Mouse (Mus musculus) thymus, adult 2 months (tissue): ENCODE data around the gene Tas1r2. TPM values are rescaled to one million over a fixed set of nuclear protein-coding genes. Genes with fewer than 3 reads are reported as not detected.

ENCODE experiments used
- DNase-seq: peaks from one replicate; pipeline ENCODE4 v3.0.0; 2021
- H3K27ac ChIP-seq: fragments of 200-500 bp; 2 replicates; pipeline ENCODE4 v1.5.1; 2012; ENCODE audit warnings: low read length, control low read depth; ENCODE audit not compliant: control insufficient read depth, insufficient read depth
- H3K27me3 ChIP-seq: fragments of 200-500 bp; 2 replicates; pipeline ENCODE4 v1.6.1; 2012; ENCODE audit warnings: mild to moderate bottlenecking, low read length, moderate library complexity, mixed read lengths; ENCODE audit not compliant: control insufficient read depth, insufficient read depth
- H3K36me3 ChIP-seq: fragments of 200-500 bp; 2 replicates; pipeline ENCODE4 v1.6.1; 2012; ENCODE audit warnings: mild to moderate bottlenecking, low read length, moderate library complexity; ENCODE audit not compliant: control insufficient read depth, insufficient read depth
- H3K4me1 ChIP-seq: fragments of 200-500 bp; replicated peaks from 2 replicates; pipeline ENCODE4 v1.6.1; 2012; ENCODE audit warnings: low read length; ENCODE audit not compliant: control insufficient read depth, insufficient read depth
- H3K4me3 ChIP-seq: fragments of 200-500 bp; 2 replicates; pipeline ENCODE4 v1.5.1; 2012; ENCODE audit warnings: mild to moderate bottlenecking, low read length, control low read depth, moderate library complexity; ENCODE audit not compliant: control insufficient read depth, insufficient read depth
- CTCF ChIP-seq: fragments of 200-500 bp; IDR thresholded peaks from 2 replicates; pipeline ENCODE4 v1.5.1; 2012; ENCODE audit warnings: mild to moderate bottlenecking, control low read depth, low read length, moderate library complexity, borderline replicate concordance; ENCODE audit not compliant: control insufficient read depth, poor library complexity, insufficient read depth; ENCODE audit errors: extremely low read depth
- POLR2A ChIP-seq: fragments of 200-500 bp; IDR thresholded peaks from 2 replicates; pipeline ENCODE4 v1.6.1; 2012; ENCODE audit warnings: mild to moderate bottlenecking, low read length, control low read depth, moderate library complexity; ENCODE audit not compliant: control insufficient read depth, poor library complexity, insufficient read depth; ENCODE audit errors: extremely low read depth
- WGBS: fragments of 180-500 bp; shearing (Covaris S2); methylation state at CpG from one replicate; pipeline ENCODE4 v1.1.7; 2018; 5-methylcytosine and 5-hydroxymethylcytosine counted together
- polyA plus RNA-seq: library from polyadenylated mRNA; depleted of rRNA; stranded (reverse); fragments of >200 nt; gene quantifications from 2 replicates; pipeline ENCODE4 v1.2.3, GENCODE M21; 2012

Gene Tas1r2
- polyA plus RNA-seq, 1 experiment, result 0.05 TPM

- Histone ChIP-seq H3K27ac (no peak overlapping the region), H3K4me3 (no peak overlapping the region), H3K27me3 (no peaks in the 10 kb centered on the region), H3K4me1 (peaks cover 21% of the 10 kb centered on the region), H3K36me3 (no peaks in the 10 kb centered on the region)
- no peak for DNase-seq
- 96% methylated on average over 21 of the region's 21 CpGs for WGBS
- TF ChIP-seq POLR2A, result no peak
- TF ChIP-seq CTCF, result no peak
These were observed 38.6 kb upstream of the Tas1r2 start for GRCm38 (mm10) chr4:139614524-139615260.

GRCm38 (mm10) chr4:139616276-139617000, 36.9 kb upstream of the Tas1r2 start:
- DNase-seq, result peak; percentile 81
- 4% methylated on average over 24 of the region's 24 CpGs for WGBS
- peak overlapping the region; percentile 32; the same call in 1 of the 2 replicates for H3K27ac ChIP-seq
- no peaks in the 10 kb centered on the region for H3K27me3 ChIP-seq
- TF ChIP-seq POLR2A (peak; percentile 75), CTCF (no peak)
- peak overlapping the region; percentile 64 for H3K4me3 ChIP-seq
- H3K4me1 ChIP-seq, result peaks cover 19% of the 10 kb centered on the region
- no peaks in the 10 kb centered on the region for H3K36me3 ChIP-seq

- DNase-seq, result no peak
- Histone ChIP-seq H3K4me3 (peak overlapping the region; percentile 19; the same call in 1 of the 2 replicates), H3K4me1 (peaks cover 21% of the 10 kb centered on the region), H3K27me3 (no peaks in the 10 kb centered on the region), H3K36me3 (no peaks in the 10 kb centered on the region), H3K27ac (0 out of 2 replicates have a peak overlapping the region, but pooled peaks have one; percentile 32)
- WGBS, result 29% methylated on average over 3 of the region's 3 CpGs
- no peak for TF ChIP-seq POLR2A
- TF ChIP-seq CTCF, result no peak
These were observed 36.4 kb upstream of the Tas1r2 start for GRCm38 (mm10) chr4:139617001-139617364.

- no peak overlapping the region for H3K27ac ChIP-seq
- H3K36me3 ChIP-seq, result no peaks in the 10 kb centered on the region
- no peaks in the 10 kb centered on the region for H3K27me3 ChIP-seq
- no peak overlapping the region for H3K4me3 ChIP-seq
- TF ChIP-seq POLR2A, result no peak
- TF ChIP-seq CTCF, result no peak
- H3K4me1 ChIP-seq, result peaks cover 30% of the 10 kb centered on the region
- no peak for DNase-seq
- 89% methylated on average over 6 of the region's 6 CpGs for WGBS
These were observed 33.6 kb upstream of the Tas1r2 start for GRCm38 (mm10) chr4:139619765-139620164.

GRCm38 (mm10) chr4:139622373-139623282, 30.7 kb upstream of the Tas1r2 start, which contains the start of gene Aldh4a1:
TSS of gene Aldh4a1 (plus strand) at chr4:139622866.
- under 1% methylated on average over 38 of the region's 38 CpGs for WGBS
- Histone ChIP-seq H3K27ac (no peak within 1 kb of the TSS; the same call in 1 of the 2 replicates), H3K4me3 (peak within 1 kb of the TSS; percentile 80), H3K36me3 (no peaks in the 10 kb centered on the region), H3K27me3 (no peaks in the 10 kb centered on the region), H3K4me1 (peaks cover 12% of the 10 kb centered on the region)
- peak; percentile 81 for DNase-seq
- TF ChIP-seq CTCF (no peak), POLR2A (peak; percentile 81)

- no peaks in the 10 kb centered on the region for H3K27me3 ChIP-seq
- H3K4me3 ChIP-seq, result peak overlapping the region; percentile 80
- no peak for TF ChIP-seq CTCF
- TF ChIP-seq POLR2A, result no peak
- 23% methylated on average over 21 of the region's 21 CpGs for WGBS
- H3K4me1 ChIP-seq, result peaks cover 12% of the 10 kb centered on the region
- no peak for DNase-seq
- H3K36me3 ChIP-seq, result no peaks in the 10 kb centered on the region
- no peak overlapping the region for H3K27ac ChIP-seq
These were observed 29.8 kb upstream of the Tas1r2 start for GRCm38 (mm10) chr4:139623434-139624115.
